Mouse (Mus musculus) ZHBTc4 (cell line): ENCODE measurements around the gene Uxs1.

ENCODE experiments used
- DNase-seq: peaks from one replicate; pipeline ENCODE4 v3.0.0-alpha.2; 2011; ENCODE audit warnings: low read depth, low spot score

The Uxs1 gene

GRCm38 (mm10) chr1:43827763-43828194 is at the start of gene Uxs1:
Gene Uxs1, minus strand, starts transcription at chr1:43827800.
- DNase-seq = peak; percentile 99

- DNase-seq = no peak
Observed at GRCm38 (mm10) chr1:43877233-43877632, 49.6 kb upstream of the Uxs1 start.

- DNase-seq = no peak
Observed at GRCm38 (mm10) chr1:43871116-43871515, 43.5 kb upstream of the Uxs1 start.

GRCm38 (mm10) chr1:43868510-43868909 is 40.9 kb upstream of the Uxs1 start:
- DNase-seq = no peak

GRCm38 (mm10) chr1:43864758-43865157 is 37.2 kb upstream of the Uxs1 start:
- no peak for DNase-seq

GRCm38 (mm10) chr1:43862614-43863013 is 35.0 kb upstream of the Uxs1 start:
- no peak for DNase-seq

- no peak for DNase-seq
Observed at GRCm38 (mm10) chr1:43858988-43859387, 31.4 kb upstream of the Uxs1 start.

- DNase-seq = no peak
Observed at GRCm38 (mm10) chr1:43857656-43858055, 30.1 kb upstream of the Uxs1 start.

- no peak for DNase-seq
Observed at GRCm38 (mm10) chr1:43855591-43855990, 28.0 kb upstream of the Uxs1 start.

- no peak for DNase-seq
Observed at GRCm38 (mm10) chr1:43843398-43843797, 15.8 kb upstream of the Uxs1 start.

GRCm38 (mm10) chr1:43837236-43837635 is 9.6 kb upstream of the Uxs1 start:
- no peak for DNase-seq

GRCm38 (mm10) chr1:43830096-43830495 is 2.5 kb upstream of the Uxs1 start:
- no peak for DNase-seq

GRCm38 (mm10) chr1:43827002-43827762 is 418 bp downstream of the Uxs1 start:
- DNase-seq = peak; percentile 60

GRCm38 (mm10) chr1:43826628-43827001 is 985 bp downstream of the Uxs1 start:
- DNase-seq = no peak

- no peak for DNase-seq
Observed at GRCm38 (mm10) chr1:43823406-43823805, 4.2 kb downstream of the Uxs1 start.

- DNase-seq = no peak
Observed at GRCm38 (mm10) chr1:43822586-43822985, 5.0 kb downstream of the Uxs1 start.

GRCm38 (mm10) chr1:43821804-43822203 is 5.8 kb downstream of the Uxs1 start:
- DNase-seq = no peak

GRCm38 (mm10) chr1:43820571-43820970 is 7.0 kb downstream of the Uxs1 start:
- DNase-seq = peak; percentile 60

GRCm38 (mm10) chr1:43819091-43819490 is 8.5 kb downstream of the Uxs1 start:
- DNase-seq = no peak

GRCm38 (mm10) chr1:43818356-43818755 is 9.2 kb downstream of the Uxs1 start:
- DNase-seq = no peak

- DNase-seq = no peak
Observed at GRCm38 (mm10) chr1:43811764-43812163, 15.8 kb downstream of the Uxs1 start.

- no peak for DNase-seq
Observed at GRCm38 (mm10) chr1:43811055-43811454, 16.5 kb downstream of the Uxs1 start.

- peak; percentile 51 for DNase-seq
Observed at GRCm38 (mm10) chr1:43809351-43809750, 18.2 kb downstream of the Uxs1 start.
